Mouse (Mus musculus): ENCODE data around the gene Glt1d1.

DNA sequence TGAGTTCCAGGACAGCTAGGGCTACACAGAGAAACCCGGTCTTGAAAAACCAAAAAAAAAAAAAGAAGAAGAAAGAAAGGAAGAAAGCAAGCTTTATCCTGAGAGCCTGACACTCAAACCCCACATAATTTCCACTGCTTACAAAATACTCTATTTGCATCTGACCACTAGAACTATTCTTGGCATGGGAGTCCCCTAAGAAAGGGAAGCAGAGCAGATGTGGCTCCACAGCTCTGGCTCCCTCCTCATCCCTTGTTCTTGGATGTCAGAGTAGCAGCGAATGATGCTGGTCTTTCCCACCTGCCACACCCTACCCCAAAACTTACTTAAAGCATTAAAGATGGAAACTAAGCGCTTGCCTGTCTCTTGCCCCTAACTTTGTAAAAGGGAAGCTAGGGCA lies 16.6 kb upstream of the Glt1d1 start:
- TF ChIP-seq CTCF (conservative IDR thresholded peaks at IDR 0.05; ENCODE audit: insufficient read depth, insufficient read length, low read depth, low read length) (no peak), POLR2A (IDR thresholded peaks at IDR 0.05; ENCODE audit: low read depth, low read length) (no peak)

Measured in kidney, adult 2 months (tissue).